Mouse (Mus musculus) testis, adult 2 months (tissue): ENCODE results near the gene Grap2.

Experiments used
- CTCF ChIP-seq: fragments of 200-500 bp; IDR thresholded peaks from 2 replicates; pipeline ENCODE4 v1.5.1; 2012; ENCODE audit warnings: low read depth, mild to moderate bottlenecking, inconsistent platforms, low read length, moderate library complexity; ENCODE audit not compliant: control insufficient read depth, insufficient read depth, insufficient replicate concordance
- POLR2A ChIP-seq: fragments of 200-500 bp; IDR thresholded peaks from 2 replicates; pipeline ENCODE4 v1.6.1; 2012; ENCODE audit warnings: low read depth, mild to moderate bottlenecking, inconsistent platforms, low read length, moderate library complexity; ENCODE audit not compliant: control insufficient read depth

- TF ChIP-seq CTCF (no peak), POLR2A (no peak)
Observed at GRCm38 (mm10) chr15:80681466-80681881, 109.1 kb downstream of the Grap2 start.
